Mouse (Mus musculus): ENCODE data around the gene Dgat2. TPM values are rescaled to one million over a fixed set of nuclear protein-coding genes. Genes with fewer than 3 reads are reported as not detected.

Gene Dgat2
- polyA plus RNA-seq, 1 experiment from 2014 or later: 17.0 TPM

DNA sequence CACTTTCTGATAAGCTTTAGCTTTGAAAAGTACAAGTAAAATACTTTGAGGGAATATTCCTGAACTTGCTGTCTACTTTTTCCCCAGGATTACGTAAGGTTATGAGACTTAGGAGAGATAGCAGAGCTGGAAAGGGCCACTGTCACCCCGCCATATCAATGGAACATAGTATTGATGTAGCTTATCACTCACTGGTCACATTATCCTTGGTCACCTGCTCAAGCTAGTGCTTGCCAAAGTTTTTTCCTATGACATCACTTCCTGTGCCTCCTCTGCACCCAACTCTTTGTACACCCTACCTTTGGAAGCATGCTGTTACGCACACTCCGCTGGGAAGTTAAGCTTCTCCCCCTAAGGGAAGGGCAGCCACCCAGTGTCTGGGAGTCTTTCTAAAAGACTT is 26.2 kb upstream of the Dgat2 start:
- Histone ChIP-seq H3K27me3 (ENCODE audit: insufficient read depth, low read length) (no peaks in the 10 kb centered on the region), H3K9me3 (ENCODE audit: low read depth, low read length) (no peaks in the 10 kb centered on the region), H3K4me2 (no peak overlapping the region), H3K4me3 (ENCODE audit: low read depth, low read length) (no peak overlapping the region), H3K27ac (ENCODE audit: low read depth) (no peak overlapping the region), H3K36me3 (ENCODE audit: insufficient read depth) (no peaks in the 10 kb centered on the region), H3K9ac (no peak overlapping the region), H3K4me1 (ENCODE audit: insufficient read depth) (no peaks in the 10 kb centered on the region)
- DNase-seq (no peak), ATAC-seq (ENCODE audit: insufficient read depth) (no peak)
- WGBS: 84% methylated on average over 4 of the region's 4 CpGs
- TF ChIP-seq CTCF (IDR thresholded peaks at IDR 0.05; ENCODE audit: low read depth): no peak

DNA sequence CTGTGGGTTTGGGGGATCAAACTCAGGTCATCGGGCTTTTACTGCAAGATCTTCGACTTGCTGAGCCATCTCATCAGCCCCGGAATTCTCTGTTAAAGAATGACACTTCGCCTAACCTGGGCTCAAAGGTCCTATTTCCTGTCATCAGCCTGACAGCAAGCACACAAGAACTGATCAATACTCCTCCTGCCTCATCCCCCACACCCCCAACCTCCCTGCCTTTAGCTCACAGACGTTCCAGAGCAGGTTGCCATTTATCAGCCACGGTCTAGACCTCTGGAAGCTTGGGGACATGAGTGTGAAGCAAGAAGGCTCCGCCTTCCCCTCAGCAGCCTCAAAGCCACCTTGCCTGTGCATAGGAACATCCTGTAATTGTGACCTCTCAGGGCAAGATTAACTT is 23.8 kb upstream of the Dgat2 start:
- Histone ChIP-seq H3K27ac (ENCODE audit: low read depth) (no peak overlapping the region), H3K4me3 (ENCODE audit: low read depth, low read length) (no peak overlapping the region), H3K9ac (no peak overlapping the region), H3K36me3 (ENCODE audit: insufficient read depth) (no peaks in the 10 kb centered on the region), H3K27me3 (ENCODE audit: insufficient read depth, low read length) (no peaks in the 10 kb centered on the region), H3K4me2 (no peak overlapping the region), H3K9me3 (ENCODE audit: low read depth, low read length) (no peaks in the 10 kb centered on the region), H3K4me1 (ENCODE audit: insufficient read depth) (no peaks in the 10 kb centered on the region)
- ATAC-seq (ENCODE audit: insufficient read depth) (no peak), DNase-seq (no peak)
- TF ChIP-seq CTCF (IDR thresholded peaks at IDR 0.05; ENCODE audit: low read depth): no peak
- 60% methylated on average over 7 of the region's 7 CpGs for WGBS

DNA sequence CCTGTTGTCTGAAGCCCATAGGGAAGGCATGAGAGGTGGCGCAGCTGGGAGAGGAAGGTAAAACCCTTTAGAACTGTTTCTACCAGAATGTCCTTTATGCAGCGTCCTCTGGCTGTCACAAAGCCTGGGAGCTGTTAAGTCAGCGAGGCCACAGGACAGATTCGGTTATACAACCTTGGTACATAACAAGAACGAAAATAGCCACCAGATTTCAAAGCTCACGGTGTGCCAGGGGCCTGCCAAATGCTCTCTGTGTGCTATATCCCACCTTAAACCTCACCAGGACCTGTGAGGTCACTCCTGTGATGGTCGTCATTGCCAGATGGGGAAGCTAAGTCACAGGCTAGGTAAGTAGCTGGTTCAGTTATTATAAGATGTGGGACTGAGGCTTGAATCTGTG is 19.6 kb upstream of the Dgat2 start:
- no peak overlapping the region for H3K9ac ChIP-seq
- no peaks in the 10 kb centered on the region for H3K9me3 ChIP-seq (ENCODE audit: low read depth, low read length)
- no peak overlapping the region for H3K27ac ChIP-seq (ENCODE audit: low read depth)
- H3K4me3 ChIP-seq (ENCODE audit: low read depth, low read length): no peak overlapping the region
- 82% methylated on average over 7 of the region's 7 CpGs for WGBS
- TF ChIP-seq CTCF (IDR thresholded peaks at IDR 0.05; ENCODE audit: low read depth): no peak
- no peaks in the 10 kb centered on the region for H3K4me1 ChIP-seq (ENCODE audit: insufficient read depth)
- no peak overlapping the region for H3K4me2 ChIP-seq
- H3K27me3 ChIP-seq (ENCODE audit: insufficient read depth, low read length): no peaks in the 10 kb centered on the region
- ATAC-seq (ENCODE audit: insufficient read depth): no peak
- DNase-seq: no peak
- no peaks in the 10 kb centered on the region for H3K36me3 ChIP-seq (ENCODE audit: insufficient read depth)

DNA sequence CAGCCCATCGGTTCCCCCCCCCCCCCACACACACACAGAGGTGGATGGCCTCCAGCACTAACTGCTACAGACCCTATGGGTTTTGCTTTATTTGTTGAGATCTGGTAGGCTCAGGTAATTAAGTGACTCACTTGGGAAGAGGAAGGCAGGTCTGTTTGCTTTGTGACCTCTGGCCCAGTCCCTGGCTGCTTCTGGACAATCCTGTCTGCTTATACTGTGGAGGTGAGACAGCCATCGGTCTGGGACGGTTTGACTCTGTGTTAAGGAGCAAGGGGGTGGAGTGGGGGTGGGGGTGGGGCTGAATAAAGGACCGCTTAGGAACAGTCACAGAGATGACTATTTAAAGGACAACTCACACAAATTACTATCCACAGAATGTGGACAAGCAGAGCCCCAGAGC is 17.8 kb upstream of the Dgat2 start:
- no peak for TF ChIP-seq CTCF (IDR thresholded peaks at IDR 0.05; ENCODE audit: low read depth)
- H3K36me3 ChIP-seq (ENCODE audit: insufficient read depth): no peaks in the 10 kb centered on the region
- 5% methylated on average over 4 of the region's 4 CpGs for WGBS
- H3K4me2 ChIP-seq: no peak overlapping the region
- DNase-seq (no peak), ATAC-seq (ENCODE audit: insufficient read depth) (no peak)
- no peaks in the 10 kb centered on the region for H3K9me3 ChIP-seq (ENCODE audit: low read depth, low read length)
- H3K27ac ChIP-seq (ENCODE audit: low read depth): no peak overlapping the region
- no peak overlapping the region for H3K4me3 ChIP-seq (ENCODE audit: low read depth, low read length)
- no peaks in the 10 kb centered on the region for H3K27me3 ChIP-seq (ENCODE audit: insufficient read depth, low read length)
- no peaks in the 10 kb centered on the region for H3K4me1 ChIP-seq (ENCODE audit: insufficient read depth)
- H3K9ac ChIP-seq: no peak overlapping the region

DNA sequence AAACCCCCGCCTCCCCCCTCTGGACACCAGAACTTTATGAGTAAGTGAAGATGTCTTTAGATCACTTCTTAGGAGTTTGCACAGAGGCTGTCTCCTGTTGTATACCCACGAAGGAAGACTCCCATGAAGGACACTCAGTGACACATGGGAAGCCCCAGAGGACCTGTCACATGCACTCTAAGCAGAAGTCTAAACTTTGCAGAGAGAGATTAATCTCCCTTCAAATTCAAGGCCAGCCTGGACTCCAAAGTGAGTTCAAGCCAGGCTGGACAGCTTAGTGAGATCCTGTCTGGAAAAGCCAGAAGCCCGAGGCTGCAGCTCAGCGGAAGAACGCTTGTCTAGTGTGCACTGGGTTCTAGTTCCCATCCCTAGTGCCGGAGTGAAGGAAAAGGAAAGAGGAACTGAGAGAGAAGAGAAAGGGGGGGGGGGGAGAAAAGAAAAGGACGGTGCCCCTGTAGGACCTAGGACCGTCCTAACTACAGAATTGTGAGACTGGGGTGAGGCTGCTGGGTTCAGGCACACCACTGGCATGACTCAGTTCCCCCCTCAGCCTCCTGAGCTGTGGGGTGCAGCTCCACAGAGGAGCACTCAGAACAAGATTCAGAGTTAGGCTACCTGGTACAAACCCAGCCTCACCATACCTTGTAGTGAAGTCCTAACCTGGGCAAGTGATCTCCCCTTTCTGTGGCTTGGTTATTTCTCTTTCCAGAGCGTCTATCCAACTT is 17.1 kb upstream of the Dgat2 start:
- no peak for TF ChIP-seq CTCF (IDR thresholded peaks at IDR 0.05; ENCODE audit: low read depth)
- Histone ChIP-seq H3K4me1 (ENCODE audit: insufficient read depth) (no peaks in the 10 kb centered on the region), H3K9me3 (ENCODE audit: low read depth, low read length) (no peaks in the 10 kb centered on the region), H3K4me2 (no peak overlapping the region), H3K27ac (ENCODE audit: low read depth) (no peak overlapping the region), H3K36me3 (ENCODE audit: insufficient read depth) (no peaks in the 10 kb centered on the region), H3K4me3 (ENCODE audit: low read depth, low read length) (no peak overlapping the region), H3K9ac (no peak overlapping the region), H3K27me3 (ENCODE audit: insufficient read depth, low read length) (no peaks in the 10 kb centered on the region)
- DNase-seq (no peak), ATAC-seq (ENCODE audit: insufficient read depth) (no peak)
- 69% methylated on average over 8 of the region's 9 CpGs for WGBS

DNA sequence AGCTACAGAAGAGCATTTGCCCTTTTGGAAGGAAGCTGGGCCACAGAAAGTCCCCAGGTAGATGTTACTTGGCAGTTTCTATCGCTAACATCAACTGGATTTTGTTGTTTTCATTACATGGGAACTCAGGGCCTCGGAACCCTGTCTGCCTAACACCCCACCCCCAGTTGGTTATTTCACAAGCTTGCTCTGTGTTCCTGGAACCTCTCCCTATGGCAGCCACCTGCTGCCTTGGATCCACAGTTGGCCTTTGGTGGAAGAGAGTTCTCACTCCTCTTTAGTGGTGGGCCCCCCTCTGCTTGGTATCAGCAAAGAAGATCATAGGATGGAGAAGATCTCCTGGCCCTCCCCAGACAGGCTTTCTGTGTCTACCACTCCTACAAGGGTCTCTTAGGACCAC is 16.3 kb upstream of the Dgat2 start:
- no peak overlapping the region for H3K9ac ChIP-seq
- H3K27me3 ChIP-seq (ENCODE audit: insufficient read depth, low read length): no peaks in the 10 kb centered on the region
- ATAC-seq (ENCODE audit: insufficient read depth) (no peak), DNase-seq (no peak)
- TF ChIP-seq CTCF (IDR thresholded peaks at IDR 0.05; ENCODE audit: low read depth): no peak
- no peak overlapping the region for H3K4me2 ChIP-seq
- no peak overlapping the region for H3K4me3 ChIP-seq (ENCODE audit: low read depth, low read length)
- no peak overlapping the region for H3K27ac ChIP-seq (ENCODE audit: low read depth)
- no peaks in the 10 kb centered on the region for H3K4me1 ChIP-seq (ENCODE audit: insufficient read depth)
- H3K9me3 ChIP-seq (ENCODE audit: low read depth, low read length): no peaks in the 10 kb centered on the region
- WGBS: 87% methylated on average over 2 of the region's 2 CpGs
- no peaks in the 10 kb centered on the region for H3K36me3 ChIP-seq (ENCODE audit: insufficient read depth)

DNA sequence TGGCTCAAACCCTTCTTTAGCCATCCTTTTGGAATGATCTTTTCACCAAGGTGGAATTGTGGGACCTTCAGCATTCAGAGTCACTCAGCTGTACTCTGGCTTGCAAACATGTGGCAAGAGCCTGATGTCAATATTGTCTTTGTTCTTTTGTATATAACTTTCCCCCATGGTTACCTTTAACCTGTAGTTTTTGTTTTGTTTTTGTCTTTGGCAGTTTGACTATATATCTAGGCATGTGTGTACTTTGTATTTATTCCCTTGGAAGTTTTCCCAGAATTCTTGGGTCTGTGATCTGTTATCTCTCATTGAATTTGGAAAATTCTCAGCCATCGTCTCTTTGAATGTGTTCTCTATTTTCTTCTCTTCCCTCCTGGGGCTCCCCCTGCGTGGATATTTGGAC is 12.0 kb upstream of the Dgat2 start:
- Histone ChIP-seq H3K4me3 (ENCODE audit: low read depth, low read length) (no peak overlapping the region), H3K4me2 (no peak overlapping the region), H3K27me3 (ENCODE audit: insufficient read depth, low read length) (no peaks in the 10 kb centered on the region), H3K4me1 (ENCODE audit: insufficient read depth) (no peaks in the 10 kb centered on the region), H3K9me3 (ENCODE audit: low read depth, low read length) (no peaks in the 10 kb centered on the region), H3K36me3 (ENCODE audit: insufficient read depth) (no peaks in the 10 kb centered on the region), H3K27ac (ENCODE audit: low read depth) (no peak overlapping the region), H3K9ac (no peak overlapping the region)
- 60% methylated on average over 2 of the region's 2 CpGs for WGBS
- ATAC-seq (ENCODE audit: insufficient read depth) (no peak), DNase-seq (no peak)
- no peak for TF ChIP-seq CTCF (IDR thresholded peaks at IDR 0.05; ENCODE audit: low read depth)

All from lung, embryonic 14.5 days (tissue).